Mouse (Mus musculus) v-Abl transformed pro-B cells (cell line): Measurements from ENCODE around the gene Rbm8a.
"Not testable (repeated sequence)": the region's sequence is repeated elsewhere in the genome, so short reads cannot be mapped to it uniquely, and the experiment has no call there.

ENCODE experiments used
- in situ Hi-C, 2 experiments: fragments of 400-800 bp; cut with MboI; formaldehyde crosslinking; loops; one replicate each; pipeline ENCODE4 v1.15.1; 2025; ENCODE audit not compliant: unreplicated experiment in 2 of 2

Rbm8a gene

DNA sequence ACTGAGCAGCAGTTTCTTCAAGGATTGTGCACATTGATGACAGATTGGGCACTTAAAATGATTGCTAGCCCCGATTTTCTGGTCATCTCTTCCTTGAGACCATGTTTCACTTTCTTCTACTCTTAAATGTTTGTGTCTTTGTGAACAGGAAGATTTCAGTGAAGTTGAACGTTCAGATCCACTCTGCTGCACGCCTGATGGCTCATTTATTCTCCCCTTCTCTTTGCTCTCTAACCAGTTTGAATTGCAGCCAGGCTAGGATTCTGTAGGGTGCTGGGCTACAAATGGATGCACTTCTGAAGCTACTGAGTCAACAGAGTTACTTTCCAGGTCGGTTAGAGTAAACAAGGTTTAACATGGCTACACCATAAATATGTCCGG is 27.0 kb upstream of the Rbm8a start:
- in situ Hi-C loops = no loop called here

DNA sequence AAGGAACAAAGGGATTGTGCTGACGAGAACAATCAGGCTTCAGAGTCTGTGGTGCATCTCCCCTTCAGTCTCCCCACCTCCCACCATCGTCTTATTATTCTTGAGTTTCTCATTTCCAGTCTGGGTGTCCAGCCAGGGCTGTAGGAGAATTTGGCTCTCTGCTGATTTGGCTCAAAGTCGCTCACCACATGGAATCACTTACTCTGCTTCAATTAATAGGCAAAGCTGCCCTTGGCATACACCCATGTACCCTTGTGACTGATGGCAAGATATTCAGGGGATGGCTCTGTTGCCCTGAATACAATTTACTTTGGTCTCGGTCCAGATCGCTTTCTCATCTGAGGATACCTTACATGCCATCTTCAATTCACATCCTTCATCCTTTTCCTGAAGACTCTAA is 26.4 kb upstream of the Rbm8a start:
- in situ Hi-C loops = no loop called here

DNA sequence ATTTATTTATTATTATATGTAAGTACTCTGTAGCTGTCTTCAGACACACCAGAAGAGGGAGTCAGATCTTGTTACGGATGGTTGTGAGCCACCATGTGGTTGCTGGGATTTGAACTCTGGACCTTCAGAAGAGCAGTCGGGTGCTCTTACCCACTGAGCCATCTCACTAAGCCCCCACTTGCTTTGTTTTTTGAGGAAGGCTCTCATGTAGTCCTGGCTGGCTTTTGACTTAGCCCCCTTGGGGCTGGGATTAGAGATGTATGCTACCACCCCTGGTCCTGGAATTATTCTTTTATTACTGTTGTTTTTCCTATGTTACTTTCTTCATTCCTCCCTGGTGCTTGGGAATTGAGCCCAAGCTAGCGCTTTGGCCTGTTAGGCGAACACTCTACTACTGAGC is 23.7 kb upstream of the Rbm8a start:
- in situ Hi-C loops = not testable (repeated sequence)

DNA sequence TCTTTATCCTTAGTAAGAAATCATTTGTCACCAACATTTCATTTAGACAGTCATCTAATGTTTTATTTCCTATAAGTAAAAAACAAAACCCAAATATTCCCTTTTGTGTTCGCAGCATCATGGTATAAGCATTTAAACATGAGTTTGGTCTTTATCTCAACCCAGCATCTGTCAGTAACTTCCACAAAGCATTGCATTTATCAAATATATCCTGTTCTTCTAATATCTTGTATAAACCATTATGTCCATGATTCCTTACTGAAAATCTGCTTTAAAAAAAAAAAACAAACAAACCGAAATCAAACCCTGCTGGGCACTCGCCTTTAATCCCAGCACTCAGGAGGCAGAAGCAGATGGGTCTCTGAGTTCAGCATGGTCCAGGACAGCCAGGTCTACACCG is 23.1 kb upstream of the Rbm8a start:
- in situ Hi-C loops = no loop called here

DNA sequence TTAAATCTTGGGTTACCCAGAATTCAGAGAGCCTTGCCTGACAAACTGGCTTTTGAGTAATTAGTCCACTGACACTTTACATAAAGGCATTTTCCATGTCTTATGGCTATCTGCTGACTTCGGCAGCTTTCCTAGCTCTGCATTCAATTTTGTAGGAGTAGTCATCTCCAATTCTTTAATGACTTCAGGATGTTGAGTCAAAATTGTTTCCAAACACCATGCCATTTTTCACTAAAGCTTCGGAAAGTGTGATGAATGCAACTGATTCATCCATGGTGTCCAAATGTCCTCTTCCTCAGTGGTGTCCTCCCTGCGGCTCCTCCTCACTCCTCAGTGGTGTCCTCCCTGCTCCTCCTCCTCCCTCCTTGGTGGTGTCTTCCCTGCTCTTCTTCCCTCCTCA is 11.8 kb upstream of the Rbm8a start:
- in situ Hi-C loops = no loop called here

DNA sequence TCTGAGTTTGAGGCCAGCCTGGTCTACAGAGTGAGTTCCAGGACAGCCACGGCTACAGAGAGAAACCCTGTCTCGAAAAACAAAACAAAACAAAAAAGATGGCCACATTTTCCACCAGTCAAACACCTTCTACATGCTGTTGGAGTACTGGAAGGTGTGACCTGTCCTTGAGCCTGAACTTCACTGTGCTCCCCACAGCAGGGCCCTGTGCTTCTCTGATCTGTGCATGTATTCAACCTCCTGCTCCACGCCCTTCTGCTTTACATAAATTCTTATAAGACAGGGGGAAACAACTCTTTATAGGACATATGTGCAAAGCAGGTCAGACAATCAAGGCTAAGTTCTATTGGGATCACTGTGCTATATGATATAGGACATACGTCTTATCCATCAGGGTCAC is 6.5 kb upstream of the Rbm8a start:
- in situ Hi-C loops = no loop called here

DNA sequence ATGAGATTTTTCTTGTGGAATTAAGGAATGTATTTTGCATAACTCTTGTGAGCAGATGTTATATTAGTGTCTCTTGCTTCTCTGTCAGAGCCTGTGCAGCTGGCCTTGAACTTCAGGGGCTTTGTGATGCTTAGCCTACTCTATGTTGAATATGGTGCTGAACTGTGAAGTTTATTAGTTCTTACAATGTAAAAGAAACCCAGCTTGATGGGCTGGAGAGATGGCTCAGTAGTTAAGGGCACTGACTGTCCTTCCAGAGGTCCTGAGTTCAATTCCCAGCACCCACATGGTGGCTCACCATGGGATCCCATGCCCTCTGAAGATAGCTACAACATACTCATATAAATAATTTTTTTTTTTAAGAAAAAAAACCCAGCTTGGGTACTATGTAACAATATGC is 2.3 kb downstream of the Rbm8a start:
- in situ Hi-C loops = loop anchor here (5.0 to 25.0 kb wide), 2 partner anchors 50 to 345 kb away; partner anchors contain the start of gene Fcgr1 (in 2 of the 2)

DNA sequence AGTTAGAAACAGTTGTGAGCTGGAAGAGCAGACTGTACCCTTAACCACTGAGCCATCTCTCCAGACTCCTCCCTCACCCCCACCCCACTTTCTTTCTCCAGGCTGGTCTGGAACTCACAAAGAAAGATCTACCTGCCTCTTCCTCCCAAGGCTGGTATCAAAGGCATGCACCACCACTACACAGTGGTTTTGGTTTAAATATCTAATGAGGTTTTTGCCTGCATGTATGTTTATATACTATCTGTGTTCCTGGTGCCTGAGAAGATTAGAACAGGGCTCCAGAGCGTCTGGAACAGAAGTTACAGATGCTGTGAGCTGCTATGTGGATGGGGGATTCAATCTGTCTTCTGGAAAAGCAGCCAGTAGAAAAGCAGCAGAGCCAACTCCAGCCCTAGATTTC is 4.3 kb downstream of the Rbm8a start:
- in situ Hi-C loops = loop anchor here (5.0 to 25.0 kb wide), 2 partner anchors 52 to 347 kb away; partner anchors contain the start of gene Fcgr1 (in 2 of the 2)

DNA sequence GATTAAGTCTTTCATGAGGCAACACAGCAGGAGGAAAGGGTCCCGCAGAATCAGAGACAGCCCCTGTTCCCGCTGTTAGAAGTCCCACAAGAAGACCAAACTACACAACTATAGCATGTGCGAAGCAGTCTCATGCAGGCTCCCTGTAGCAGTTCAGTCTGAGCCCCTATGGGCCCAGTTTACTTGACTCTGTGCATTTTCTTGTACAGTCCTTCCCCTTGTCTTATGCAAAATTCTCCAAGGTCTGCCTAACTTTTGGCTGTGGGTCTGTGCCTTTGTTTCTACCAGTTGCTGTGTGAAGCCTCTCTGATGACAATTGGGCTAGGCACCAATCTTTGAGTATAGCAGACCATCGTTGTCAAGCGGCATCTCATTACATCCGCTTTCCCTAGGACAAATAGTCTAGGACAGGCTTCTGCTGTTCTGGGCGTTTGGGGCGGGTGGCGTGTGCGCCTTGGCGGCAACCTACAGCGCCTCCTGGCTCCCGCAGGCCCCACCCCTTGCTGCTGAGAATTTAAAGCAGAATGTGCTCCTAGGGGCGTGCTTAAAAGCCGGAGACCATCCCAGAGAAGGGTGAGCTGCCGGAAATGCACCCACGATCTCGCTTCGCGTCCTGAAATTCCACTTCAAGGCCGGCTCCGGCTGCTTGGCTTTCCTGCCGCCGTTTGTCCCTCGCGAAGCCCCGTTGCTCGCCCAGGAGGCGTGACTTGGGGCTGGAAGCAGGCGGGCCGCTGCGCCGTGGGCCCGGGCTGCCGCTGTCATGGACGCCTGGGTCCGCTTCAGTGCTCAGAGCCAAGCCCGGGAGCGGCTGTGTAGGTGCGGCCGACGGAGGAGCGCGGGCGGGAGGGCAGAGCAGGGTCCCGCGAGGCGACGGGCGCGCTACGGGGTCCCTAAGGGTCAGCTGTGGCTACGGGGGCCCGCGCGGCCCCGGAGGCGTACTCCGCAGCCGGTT is 5.5 kb downstream of the Rbm8a start, which contains the start of the genes Pex11b and Gm42957:
Pex11b (plus strand) TSS at position 449 of the 952 bp plus-strand sequence.
Gm42957 (plus strand) TSS at position 547 of the 952 bp plus-strand sequence.
- in situ Hi-C loops = loop anchor here (5.0 to 25.0 kb wide), 2 partner anchors 53 to 348 kb away; partner anchors contain the start of gene Fcgr1 (in 2 of the 2)

DNA sequence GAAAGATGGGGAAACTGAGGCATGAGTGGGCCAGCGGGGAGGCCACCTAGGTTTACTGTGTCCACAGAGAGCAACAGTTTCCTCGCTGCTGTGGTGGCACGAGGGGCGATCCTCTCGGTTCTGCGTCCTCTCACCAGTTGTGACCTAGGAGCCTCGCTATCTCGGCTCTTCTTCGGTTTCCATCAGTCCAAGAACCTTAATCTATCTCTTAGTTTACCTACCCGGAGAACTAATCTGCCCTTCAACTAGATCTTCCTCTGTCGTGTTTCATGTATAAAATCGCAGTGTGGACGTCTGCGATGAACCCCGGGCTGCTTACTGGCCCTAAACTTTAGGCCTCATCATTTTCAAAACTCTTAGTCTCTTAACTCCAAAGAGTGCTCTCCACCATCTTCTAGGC is 6.2 kb downstream of the Rbm8a start:
- in situ Hi-C loops = loop anchor here (25.0 kb wide), 1 partner anchor 349 kb away; the partner anchor contains the start of gene Fcgr1 (in 2 of the 2)

DNA sequence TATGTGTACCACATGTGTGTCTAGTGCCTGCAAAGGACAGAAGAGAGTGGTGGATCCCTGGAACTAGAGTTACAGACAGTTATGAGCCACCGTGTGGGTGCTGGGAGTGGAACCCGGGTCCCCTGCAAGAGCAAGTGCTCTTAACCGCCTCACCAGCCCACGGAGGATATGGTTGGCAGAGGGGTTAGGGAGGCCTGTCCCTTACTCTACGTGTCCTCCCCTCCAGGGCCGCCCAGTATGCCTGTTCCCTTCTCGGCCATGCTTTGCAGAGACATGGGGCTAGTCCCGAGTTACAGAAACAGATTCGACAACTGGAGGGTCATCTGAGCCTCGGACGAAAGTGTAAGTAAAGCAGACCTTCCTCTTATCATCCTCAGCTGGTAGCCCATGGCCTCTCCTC is 6.7 kb downstream of the Rbm8a start:
- in situ Hi-C loops = loop anchor here (25.0 kb wide), 1 partner anchor 349 kb away; the partner anchor contains the start of gene Fcgr1 (in 2 of the 2)

DNA sequence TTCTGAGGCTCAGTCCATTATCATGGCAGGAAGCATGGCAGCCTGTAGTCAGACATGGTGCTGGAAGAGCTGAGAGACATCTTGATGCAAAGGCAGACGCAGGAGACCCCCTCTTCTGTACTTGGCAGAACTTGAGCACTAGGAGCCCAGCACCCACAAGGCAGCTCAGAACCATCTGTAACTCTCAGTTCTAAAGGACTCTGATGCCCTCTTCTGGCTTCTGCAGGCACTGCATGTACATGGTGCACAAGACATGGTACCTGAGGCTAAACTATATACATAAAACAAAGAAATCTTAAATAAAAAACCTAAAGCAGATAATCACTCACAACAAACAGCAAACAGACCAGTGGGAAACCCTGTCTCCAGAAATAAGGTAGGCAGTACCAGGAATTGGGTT is 9.5 kb downstream of the Rbm8a start:
- in situ Hi-C loops = loop anchor here (25.0 kb wide), 1 partner anchor 352 kb away; the partner anchor contains the start of gene Fcgr1 (in 2 of the 2)

DNA sequence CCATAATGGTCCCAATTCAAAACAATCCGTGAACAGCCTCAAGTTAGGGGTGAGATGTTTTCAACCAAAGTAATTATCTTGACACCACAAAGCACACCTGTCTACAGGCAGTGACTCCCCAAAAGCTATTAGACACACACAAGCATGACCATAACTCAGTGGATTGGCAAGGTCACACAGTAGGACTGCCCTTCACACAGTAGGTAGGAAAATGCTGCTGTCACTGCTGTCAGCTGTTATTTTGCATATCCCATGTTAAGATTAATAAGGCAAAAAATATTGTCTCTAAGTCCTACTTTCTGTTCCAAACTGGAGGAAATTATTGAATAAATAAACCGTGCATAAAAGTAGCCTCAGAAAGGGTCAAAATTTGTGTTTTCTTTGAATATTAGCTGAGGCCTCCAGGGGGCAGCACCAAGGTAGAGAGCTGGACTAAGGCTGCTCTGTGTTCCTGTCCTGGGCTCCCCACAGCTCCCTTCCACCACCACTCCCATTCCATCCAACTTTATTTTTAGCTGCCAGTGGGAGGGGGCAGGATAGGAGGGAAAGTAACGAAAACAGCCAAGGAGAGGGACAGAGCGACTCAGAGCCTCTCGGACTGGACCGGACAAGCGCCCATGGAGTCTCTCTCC is 15.4 kb downstream of the Rbm8a start, which contains the start of gene Itga10:
Itga10 (plus strand) TSS at position 567 of the 632 bp plus-strand sequence.
- in situ Hi-C loops = loop anchor here (5.0 to 25.0 kb wide), 2 partner anchors 57 to 358 kb away; partner anchors contain the start of gene Fcgr1 (in 2 of the 2)

DNA sequence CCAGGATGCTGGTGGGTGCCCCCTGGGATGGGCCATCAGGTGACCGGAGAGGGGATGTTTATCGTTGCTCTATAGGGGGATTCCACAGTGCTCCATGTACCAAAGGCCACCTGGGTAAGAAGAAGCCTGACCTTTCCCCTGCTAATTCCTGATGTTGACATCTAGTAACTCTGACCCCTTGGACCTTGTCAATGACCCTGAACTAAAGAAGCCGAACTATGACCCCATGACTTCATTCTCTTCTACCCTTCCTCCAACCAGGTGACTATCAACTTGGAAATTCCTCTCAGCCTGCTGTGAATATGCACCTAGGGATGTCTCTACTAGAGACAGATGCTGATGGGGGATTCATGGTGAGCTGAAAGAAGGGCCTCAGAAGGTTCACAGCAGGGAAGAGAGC is 17.6 kb downstream of the Rbm8a start:
- in situ Hi-C loops = loop anchor here (5.0 to 25.0 kb wide), 2 partner anchors 55 to 360 kb away; partner anchors contain the start of gene Fcgr1 (in 2 of the 2)

DNA sequence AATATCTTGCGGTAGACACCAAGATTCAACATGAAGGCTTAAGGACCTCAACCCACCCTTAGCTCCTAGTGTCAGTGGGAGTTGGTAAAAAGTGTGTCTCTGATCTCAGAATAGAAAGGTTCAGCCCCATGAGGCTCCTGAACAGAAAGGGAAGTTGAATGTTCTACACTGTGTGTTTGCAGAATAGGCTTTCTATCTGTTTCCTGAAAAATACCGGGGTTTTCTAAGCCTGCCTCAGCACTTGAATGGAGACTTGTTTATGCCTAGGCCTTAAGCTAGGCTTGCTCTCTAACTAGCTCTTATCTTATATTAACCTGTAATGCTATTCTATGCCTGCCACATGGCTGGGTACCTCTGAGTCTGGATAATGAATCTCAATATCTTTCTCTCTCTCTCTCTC is 31.2 kb downstream of the Rbm8a start:
- in situ Hi-C loops = no loop called here

DNA sequence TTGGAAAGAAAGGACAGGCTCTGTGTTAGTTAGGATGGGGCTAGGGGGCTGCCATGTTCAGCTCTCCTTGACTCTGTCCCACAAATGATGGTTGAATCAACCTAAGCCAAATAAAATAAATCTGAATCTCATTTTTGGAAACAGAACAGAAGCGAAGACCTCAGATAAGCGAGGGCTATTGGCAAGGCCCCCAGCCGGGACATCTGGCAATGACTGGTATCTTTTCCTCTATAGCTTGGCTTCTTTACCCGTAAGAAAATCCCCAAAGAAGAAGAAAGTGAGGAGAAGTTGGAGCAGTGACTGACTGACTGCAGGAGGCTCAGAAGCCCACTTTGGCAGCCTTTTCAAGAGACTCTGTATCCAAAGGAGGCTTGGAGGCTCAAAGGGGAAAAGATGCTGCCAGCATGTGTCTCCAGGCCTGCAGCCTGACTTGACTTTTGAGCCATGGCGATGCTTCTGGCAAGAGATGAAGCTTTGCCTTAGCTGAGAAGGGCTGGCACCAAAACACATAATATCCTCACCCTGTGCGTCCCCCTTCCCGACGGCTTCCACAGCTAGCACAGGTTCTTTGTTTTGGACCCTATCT is 33.1 kb downstream of the Rbm8a start:
- in situ Hi-C loops = no loop called here

DNA sequence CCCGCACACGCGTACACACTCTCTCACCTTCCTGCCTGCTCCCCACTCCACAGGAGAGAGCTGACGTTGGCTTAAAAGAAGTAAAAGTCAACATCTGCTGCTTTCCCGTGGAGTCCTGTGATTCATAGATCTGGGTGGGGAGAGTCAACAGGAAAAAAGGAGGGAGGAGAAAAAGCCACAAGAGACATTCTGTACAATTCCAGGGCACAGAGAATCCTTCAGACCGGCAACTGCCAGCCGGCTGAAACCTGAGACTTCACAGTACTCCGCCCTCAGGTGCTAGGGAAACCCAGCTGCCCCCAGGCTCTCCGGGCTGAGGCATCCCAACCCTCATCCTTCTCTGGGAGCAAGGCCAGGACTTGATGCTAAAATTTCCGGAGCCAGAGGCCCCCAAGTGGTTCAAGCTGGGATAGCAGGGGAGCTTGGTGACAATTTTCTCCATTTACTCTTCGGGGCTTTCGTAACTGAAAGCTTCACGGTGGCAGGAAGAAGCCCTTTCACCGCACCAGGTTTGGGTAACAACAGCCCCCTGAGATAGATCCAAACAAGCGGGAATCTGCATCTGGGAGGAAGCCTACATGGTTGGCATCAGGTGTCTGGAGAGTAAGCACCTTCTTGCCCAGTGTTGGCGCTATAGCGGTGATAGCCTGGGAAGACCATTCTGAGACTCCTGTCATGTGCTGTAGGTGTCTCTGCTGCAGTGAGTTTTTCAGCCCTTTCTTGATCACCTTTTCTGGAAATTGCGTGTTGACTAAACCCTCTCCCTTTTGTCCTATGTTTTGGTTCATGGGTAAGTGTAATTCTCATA is 33.9 kb downstream of the Rbm8a start:
- in situ Hi-C loops = no loop called here

DNA sequence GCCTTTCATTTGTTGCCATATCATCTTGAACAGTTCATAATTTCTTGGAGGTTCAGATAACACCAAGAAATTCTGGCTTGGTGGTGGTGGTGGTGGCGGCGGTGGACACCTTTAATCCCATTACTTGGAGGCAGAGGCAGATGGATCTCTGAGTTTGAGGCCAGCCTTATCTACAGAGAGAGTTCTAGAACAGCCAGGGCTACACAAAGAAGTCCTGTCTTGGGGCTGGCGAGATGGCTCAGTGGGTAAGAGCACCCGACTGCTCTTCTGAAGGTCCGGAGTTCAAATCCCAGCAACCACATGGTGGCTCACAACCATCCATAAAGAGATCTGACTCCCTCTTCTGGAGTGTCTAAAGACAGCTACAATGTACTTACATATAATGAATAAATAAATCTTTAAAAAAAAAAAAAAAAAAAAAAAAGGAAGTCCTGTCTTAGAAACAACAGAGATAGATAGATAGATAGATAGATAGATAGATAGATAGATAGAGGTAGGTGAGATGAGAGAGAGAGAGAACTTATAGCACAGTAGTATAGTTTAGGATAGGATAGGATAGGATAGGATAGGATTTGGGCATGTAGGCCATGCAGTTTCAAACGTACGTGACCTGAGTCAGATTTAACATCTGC is 36.1 kb downstream of the Rbm8a start:
- in situ Hi-C loops = loop anchor here in 1 of 2 experiments (5.0 kb wide), 1 partner anchor 36 kb away; no protein-coding TSS in a partner anchor

DNA sequence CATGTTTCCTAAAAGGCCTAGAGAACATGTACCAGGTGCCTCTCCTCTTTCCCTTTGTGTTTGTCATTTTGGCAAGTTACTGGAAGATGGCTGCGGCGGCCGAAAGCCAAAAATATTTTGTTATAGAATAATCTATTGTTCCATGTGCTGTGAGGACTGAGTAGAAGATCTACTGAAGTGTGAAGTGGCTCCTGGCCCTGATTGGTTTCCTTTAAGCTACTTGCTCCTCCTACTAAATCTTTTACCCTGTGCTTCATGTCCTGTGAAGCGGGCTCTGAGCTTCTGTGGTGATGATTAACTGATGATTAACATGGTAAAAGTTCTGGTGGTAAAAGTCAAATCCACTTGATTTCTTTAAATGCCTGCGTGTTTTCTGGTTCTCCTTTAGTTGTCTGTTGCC is 37.2 kb downstream of the Rbm8a start:
- in situ Hi-C loops = loop anchor here in 1 of 2 experiments (5.0 kb wide), 1 partner anchor 35 kb away; no protein-coding TSS in a partner anchor
